Mouse (Mus musculus) forebrain, embryonic 11.5 days (tissue): ENCODE results near the gene Ryr2. TPM values are rescaled to one million over a fixed set of nuclear protein-coding genes. Genes with fewer than 3 reads are reported as not detected.
"Not testable (repeated sequence)": the region's sequence is repeated elsewhere in the genome, so short reads cannot be mapped to it uniquely, and the experiment has no call there.

Experiments used
- ATAC-seq: fragments of 200-750 bp; cut with Nextera tagmentation; replicated peaks from 2 replicates; pipeline ENCODE4 v1.8.0; 2017; ENCODE audit warnings: moderate TSS enrichment; ENCODE audit not compliant: low FRiP score
- DNase-seq: peaks from one replicate; pipeline ENCODE4 v3.0.0-alpha.2; 2017; ENCODE audit warnings: low spot score
- H3K27ac ChIP-seq: fragments of 300-500 bp; sonication (generic); 2 replicates; pipeline ENCODE4 v1.5.1; 2014; ENCODE audit warnings: low read depth, low read length
- H3K27me3 ChIP-seq: fragments of 300-500 bp; sonication (generic); 2 replicates; pipeline ENCODE4 v1.6.1; 2014; ENCODE audit warnings: mild to moderate bottlenecking, low read length, mixed read lengths; ENCODE audit not compliant: control insufficient read depth, insufficient read depth
- H3K36me3 ChIP-seq: fragments of 300-500 bp; sonication (generic); 2 replicates; pipeline ENCODE4 v1.6.1; 2014; ENCODE audit warnings: mild to moderate bottlenecking, low read length, moderate library complexity, mixed read lengths; ENCODE audit not compliant: control insufficient read depth, insufficient read depth
- H3K4me1 ChIP-seq: fragments of 300-500 bp; sonication (generic); replicated peaks from 2 replicates; pipeline ENCODE4 v1.6.1; 2014; ENCODE audit warnings: low read length, mixed read lengths; ENCODE audit not compliant: control insufficient read depth, insufficient read depth
- H3K4me2 ChIP-seq: fragments of 300-500 bp; sonication (generic); 2 replicates; pipeline ENCODE4 v1.6.1; 2014; ENCODE audit warnings: low read depth, mild to moderate bottlenecking, low read length, moderate library complexity, mixed read lengths; ENCODE audit not compliant: severe bottlenecking
- H3K4me3 ChIP-seq: fragments of 300-500 bp; sonication (generic); 2 replicates; pipeline ENCODE4 v1.5.1; 2014; ENCODE audit warnings: low read depth, low read length
- H3K9ac ChIP-seq: fragments of 300-500 bp; sonication (generic); 2 replicates; pipeline ENCODE4 v1.6.1; 2014; ENCODE audit warnings: low read length
- H3K9me3 ChIP-seq: fragments of 300-500 bp; sonication (generic); 2 replicates; pipeline ENCODE4 v1.6.1; 2016; ENCODE audit warnings: low read length, mixed read lengths; ENCODE audit not compliant: control insufficient read depth
- WGBS: fragments of 180-500 bp; shearing (Covaris S2); extraction: QIAGEN DNeasy Blood & Tissue Kit; methylation state at CpG from one replicate; pipeline ENCODE4 v1.1.7; 2014; 5-methylcytosine and 5-hydroxymethylcytosine counted together
- polyA plus RNA-seq: library from polyadenylated mRNA; unstranded; fragments of >200 nt; fragmentation: Nextera tagmentation; extraction: Ambion mirVana; gene quantifications from 2 replicates; pipeline ENCODE4 v1.2.1, GENCODE M21; 2014

Gene Ryr2
- polyA plus RNA-seq, 1 experiment from 2014 or later: 0.51 TPM

- 83% methylated on average over 3 of the region's 3 CpGs for WGBS
- H3K36me3 ChIP-seq: no peaks in the 10 kb centered on the region
- no peaks in the 10 kb centered on the region for H3K27me3 ChIP-seq
- H3K4me3 ChIP-seq: no peak overlapping the region
- no peaks in the 10 kb centered on the region for H3K9me3 ChIP-seq
- DNase-seq (no peak), ATAC-seq (no peak)
- no peak overlapping the region for H3K27ac ChIP-seq
- H3K9ac ChIP-seq: no peak overlapping the region
- H3K4me1 ChIP-seq: no peaks in the 10 kb centered on the region
- H3K4me2 ChIP-seq: no peak overlapping the region
Measured at GRCm38 (mm10) chr13:11818723-11819122, 288.0 kb downstream of the Ryr2 start.

DNA sequence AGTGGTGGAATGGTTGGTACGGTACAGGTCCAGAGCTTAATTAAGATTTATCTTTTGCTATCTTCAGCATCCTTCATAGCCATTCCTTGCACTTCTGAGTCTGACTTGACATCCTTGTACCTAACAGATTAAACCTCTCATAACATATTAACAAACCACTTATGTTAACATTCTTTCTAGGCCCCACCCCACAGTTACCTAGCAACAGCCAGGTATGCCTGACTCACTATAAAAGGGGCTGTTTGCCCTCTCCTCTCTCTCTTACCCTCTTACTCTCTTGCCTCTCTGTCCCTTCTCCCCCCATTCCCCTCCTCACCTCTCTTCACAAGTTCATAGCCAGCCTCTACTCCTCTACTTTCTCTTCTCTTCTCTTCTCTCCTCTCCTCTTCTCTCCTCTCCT, 297.4 kb downstream of the Ryr2 start:
- H3K4me1 ChIP-seq, H3K9me3 ChIP-seq, H3K4me2 ChIP-seq, DNase-seq, H3K9ac ChIP-seq, ATAC-seq, H3K4me3 ChIP-seq, H3K36me3 ChIP-seq, H3K27me3 ChIP-seq, H3K27ac ChIP-seq: not testable (repeated sequence)
- 88% methylated on average over 1 of the region's 1 CpGs for WGBS

- H3K4me1 ChIP-seq: no peaks in the 10 kb centered on the region
- DNase-seq (no peak), ATAC-seq (no peak)
- no peaks in the 10 kb centered on the region for H3K27me3 ChIP-seq
- no peaks in the 10 kb centered on the region for H3K36me3 ChIP-seq
- H3K9me3 ChIP-seq: no peaks in the 10 kb centered on the region
- no peak overlapping the region for H3K4me2 ChIP-seq
- WGBS: 86% methylated on average over 3 of the region's 3 CpGs
- H3K4me3 ChIP-seq: no peak overlapping the region
- H3K27ac ChIP-seq: no peak overlapping the region
- H3K9ac ChIP-seq: no peak overlapping the region
Measured at GRCm38 (mm10) chr13:11792536-11792935, 314.2 kb downstream of the Ryr2 start.

- Histone ChIP-seq H3K9me3 (no peaks in the 10 kb centered on the region), H3K4me3 (no peak overlapping the region), H3K4me1 (no peaks in the 10 kb centered on the region), H3K36me3 (no peaks in the 10 kb centered on the region), H3K4me2 (no peak overlapping the region), H3K27me3 (no peaks in the 10 kb centered on the region), H3K9ac (no peak overlapping the region), H3K27ac (no peak overlapping the region)
- whole genome bisulfite sequencing: 76% methylated on average over 5 of the region's 5 CpGs
- DNase-seq (no peak), ATAC-seq (no peak)
Measured at GRCm38 (mm10) chr13:11790536-11790935, 316.2 kb downstream of the Ryr2 start.

DNA sequence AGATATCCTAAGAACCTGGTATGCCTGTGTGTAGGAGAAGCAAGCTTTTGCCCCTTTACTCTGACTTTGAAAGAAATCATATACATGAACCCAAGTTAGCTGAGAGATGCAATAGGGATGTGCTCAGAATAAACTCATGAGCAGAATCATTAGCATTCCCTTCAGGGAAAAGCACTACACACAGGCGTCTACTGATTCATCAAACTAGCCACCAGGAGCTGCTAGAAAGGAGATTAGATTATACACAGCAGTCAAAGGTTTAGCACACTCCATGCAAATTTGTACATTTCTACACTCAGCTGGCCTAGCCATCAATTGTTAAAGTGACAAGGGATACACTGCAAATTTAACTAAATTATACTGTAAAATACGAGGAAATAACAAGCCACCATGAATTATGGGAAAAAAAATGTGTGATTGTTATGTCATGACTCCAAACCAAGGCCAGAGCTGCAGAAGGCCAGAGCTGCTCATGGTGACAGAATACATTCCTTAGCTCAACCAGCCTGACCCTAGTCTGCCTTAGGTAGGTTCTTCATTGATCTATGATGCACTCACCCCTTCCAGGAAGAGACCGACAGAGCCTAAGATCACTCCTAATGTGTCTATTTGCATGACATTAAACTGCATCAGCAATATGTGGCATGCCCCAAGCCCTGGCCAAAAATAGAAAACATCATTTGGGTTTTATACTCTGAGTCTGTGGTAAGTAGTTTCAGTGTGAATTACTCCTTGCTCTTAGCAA, 324.2 kb downstream of the Ryr2 start:
- Histone ChIP-seq H3K9ac (no peak overlapping the region), H3K4me1 (no peaks in the 10 kb centered on the region), H3K36me3 (no peaks in the 10 kb centered on the region), H3K27me3 (no peaks in the 10 kb centered on the region), H3K27ac (no peak overlapping the region), H3K4me3 (no peak overlapping the region), H3K4me2 (no peak overlapping the region), H3K9me3 (no peaks in the 10 kb centered on the region)
- ATAC-seq (no peak), DNase-seq (no peak)
- WGBS: 81% methylated on average over 3 of the region's 3 CpGs

DNA sequence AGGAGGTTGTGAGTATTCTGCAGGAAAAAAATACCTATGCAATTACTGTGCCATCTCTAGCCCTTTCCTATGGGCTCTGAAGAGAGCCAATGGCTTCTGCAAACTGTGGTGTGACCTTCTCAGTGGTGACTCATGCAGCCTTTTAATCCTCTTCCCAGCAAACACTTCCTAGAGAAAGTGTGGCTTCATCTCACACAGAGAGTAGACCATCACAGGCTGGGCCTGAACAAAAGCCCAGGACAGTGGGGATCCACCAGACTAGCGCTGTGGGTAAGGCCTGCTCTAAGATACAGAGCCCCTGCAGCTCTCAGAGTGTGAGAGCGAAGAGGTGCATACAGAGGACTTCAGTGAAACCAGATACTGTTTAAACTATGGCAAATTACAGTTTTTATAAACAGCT, 325.7 kb downstream of the Ryr2 start:
- Histone ChIP-seq H3K4me1 (no peaks in the 10 kb centered on the region), H3K27me3 (no peaks in the 10 kb centered on the region), H3K27ac (no peak overlapping the region), H3K36me3 (no peaks in the 10 kb centered on the region), H3K4me3 (no peak overlapping the region), H3K4me2 (no peak overlapping the region), H3K9me3 (no peaks in the 10 kb centered on the region), H3K9ac (no peak overlapping the region)
- no peak for ATAC-seq
- 20% methylated on average over 2 of the region's 2 CpGs for WGBS
- DNase-seq: no peak

- no peak overlapping the region for H3K9ac ChIP-seq
- ATAC-seq (no peak), DNase-seq (no peak)
- no peak overlapping the region for H3K4me2 ChIP-seq
- WGBS: 90% methylated on average over 6 of the region's 6 CpGs
- no peaks in the 10 kb centered on the region for H3K9me3 ChIP-seq
- no peak overlapping the region for H3K27ac ChIP-seq
- H3K36me3 ChIP-seq: no peaks in the 10 kb centered on the region
- H3K27me3 ChIP-seq: no peaks in the 10 kb centered on the region
- H3K4me1 ChIP-seq: no peaks in the 10 kb centered on the region
- H3K4me3 ChIP-seq: no peak overlapping the region
Measured at GRCm38 (mm10) chr13:11777726-11778125, 329.0 kb downstream of the Ryr2 start.

DNA sequence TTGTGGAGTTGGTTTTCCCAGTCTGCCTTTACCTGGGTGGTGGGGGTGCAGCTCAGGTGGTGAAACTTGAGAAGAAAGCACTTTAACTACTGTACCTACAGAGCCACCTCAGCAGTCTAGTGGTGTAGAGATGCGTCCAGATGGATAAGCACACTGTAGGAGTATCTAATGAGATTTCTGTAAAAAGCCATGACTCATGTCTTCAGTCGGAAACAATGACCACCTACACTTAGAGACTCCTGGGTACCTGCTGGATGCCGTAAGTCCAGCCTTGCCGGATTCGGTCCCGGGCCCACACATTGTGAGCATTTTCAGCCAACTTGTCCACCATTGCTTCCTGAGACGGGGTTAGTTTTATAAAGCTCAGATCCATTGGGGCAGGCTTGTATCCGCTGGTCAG, 334.6 kb downstream of the Ryr2 start:
- Histone ChIP-seq H3K9ac (no peak overlapping the region), H3K9me3 (no peaks in the 10 kb centered on the region), H3K27me3 (no peaks in the 10 kb centered on the region), H3K4me3 (no peak overlapping the region), H3K4me1 (no peaks in the 10 kb centered on the region), H3K4me2 (no peak overlapping the region), H3K36me3 (no peaks in the 10 kb centered on the region), H3K27ac (no peak overlapping the region)
- DNase-seq (no peak), ATAC-seq (no peak)
- WGBS: 91% methylated on average over 8 of the region's 8 CpGs

- no peaks in the 10 kb centered on the region for H3K4me1 ChIP-seq
Measured at GRCm38 (mm10) chr13:11766899-11767298, 339.8 kb downstream of the Ryr2 start.

More at GRCm38 (mm10) chr13:11766899-11767298, 339.8 kb downstream of the Ryr2 start:
- Histone ChIP-seq H3K9ac (no peak overlapping the region), H3K9me3 (no peaks in the 10 kb centered on the region), H3K4me3 (no peak overlapping the region), H3K27me3 (no peaks in the 10 kb centered on the region), H3K27ac (no peak overlapping the region), H3K36me3 (no peaks in the 10 kb centered on the region), H3K4me2 (no peak overlapping the region)
- whole genome bisulfite sequencing: 67% methylated on average over 2 of the region's 2 CpGs
- DNase-seq (no peak), ATAC-seq (no peak)
